Mouse (Mus musculus) hindlimb bud, embryonic 11.5 days (tissue): ENCODE measurements at regions not wholly inside any gene's neighbourhood (a gene's known extent, or its start where the extent isn't known, plus 50 kb on each side); places are given as distances from the start of the nearest gene placed in this dataset.

ENCODE experiments used
- DNase-seq: peaks from one replicate; pipeline ENCODE4 v3.0.0-alpha.2; 2012; ENCODE audit warnings: low read depth, low spot score; ENCODE audit errors: extremely low spot score

DNA sequence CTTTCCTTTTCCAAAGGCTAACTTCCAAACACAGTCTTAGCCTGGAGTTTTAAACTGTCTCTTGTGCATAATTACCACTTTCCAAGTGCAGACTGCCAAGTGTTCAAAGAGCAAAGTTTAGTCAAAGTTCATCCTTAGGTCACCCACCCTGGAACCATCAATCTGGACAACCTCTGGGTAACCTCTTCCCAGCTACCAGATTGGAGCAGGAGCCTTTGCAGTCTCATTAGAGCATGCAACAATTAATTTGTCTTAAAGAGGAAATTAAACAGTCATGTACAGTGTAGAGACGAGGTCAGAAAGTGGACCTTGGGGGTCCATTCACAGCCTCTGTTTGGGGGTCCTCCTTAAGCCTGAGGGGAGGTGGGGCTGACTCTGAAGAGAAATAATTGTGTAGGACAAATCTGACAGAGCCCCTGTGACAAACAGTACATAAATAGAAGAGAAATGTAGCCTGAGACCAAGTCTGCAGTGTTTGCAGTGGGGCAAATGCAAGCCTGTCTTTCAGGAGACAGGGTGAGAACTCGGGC lies 292.9 kb downstream of the Tmem161b start:
- peak; percentile 2 for DNase-seq
